Mouse (Mus musculus): Measurements from ENCODE around the gene Cyth1.

DNA sequence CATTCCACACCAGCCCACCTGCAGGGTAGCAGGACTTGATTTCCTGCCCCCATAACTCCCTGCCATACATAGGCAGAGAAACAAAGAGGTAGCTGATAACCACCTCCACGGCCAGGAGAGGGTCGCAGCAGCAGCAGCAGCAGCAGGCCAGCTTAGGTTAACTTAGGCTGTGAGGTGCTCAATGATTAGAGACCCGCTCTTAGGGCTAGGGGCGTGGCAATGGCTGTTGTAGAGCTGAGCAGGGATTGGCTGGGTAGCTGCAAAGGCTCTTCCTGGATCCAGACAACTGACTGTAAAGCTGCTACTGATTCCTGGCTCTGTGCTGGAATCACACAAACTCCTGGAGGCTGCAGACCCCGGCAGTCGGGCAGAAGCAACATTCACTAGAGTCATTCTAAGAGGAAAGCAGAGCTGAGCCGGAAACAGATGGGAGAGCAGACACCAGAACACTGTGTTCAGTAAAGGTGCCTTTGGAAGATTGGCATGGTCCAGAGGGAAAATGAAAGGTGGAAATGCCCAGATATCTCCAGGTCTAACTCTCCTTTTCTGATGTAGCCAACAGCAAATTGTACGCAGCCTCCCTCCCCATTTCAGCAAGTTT is 39.6 kb downstream of the Cyth1 start:
- no peak for TF ChIP-seq POLR2A (IDR thresholded peaks at IDR 0.05; ENCODE audit: insufficient read depth, low read depth, low read length)
- no peak for TF ChIP-seq CTCF (IDR thresholded peaks at IDR 0.05; ENCODE audit: insufficient read depth, low read depth, low read length)

All from olfactory bulb, adult 2 months (tissue).